Mouse (Mus musculus): ENCODE results near the gene Trmt2a. TPM values are rescaled to one million over a fixed set of nuclear protein-coding genes. Genes with fewer than 3 reads are reported as not detected.
A peak's percentile ranks its signal among the peaks of the same experiment; 100 is the strongest.

Trmt2a gene
- polyA plus RNA-seq, 1 experiment from 2014 or later, result 109 TPM

DNA sequence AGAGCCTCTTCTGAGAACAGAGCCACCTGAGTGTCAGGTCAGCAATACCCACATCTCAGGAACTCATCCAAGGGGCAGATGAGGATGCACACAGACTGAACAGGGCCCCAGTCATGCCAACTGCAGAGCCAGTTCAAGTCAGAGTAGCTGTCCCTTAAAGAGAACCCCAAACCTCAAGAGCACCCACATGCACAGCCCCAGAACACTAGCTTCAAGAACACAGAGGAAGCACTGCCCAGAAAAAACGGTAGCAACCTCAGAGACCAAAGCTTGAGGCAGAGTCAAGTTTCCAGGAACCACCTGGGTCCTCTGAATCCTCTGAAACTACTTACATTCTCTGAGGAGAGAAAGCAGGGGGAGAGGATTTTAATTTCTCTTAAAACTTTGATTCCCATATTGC, 15.0 kb upstream of the Trmt2a start:
- H3K27me3 ChIP-seq, result no peaks in the 10 kb centered on the region
- ATAC-seq (ENCODE audit: insufficient number of reproducible peaks, insufficient read depth, low FRiP score, low TSS enrichment), result no peak
- H3K4me3 ChIP-seq, result no peak overlapping the region
- peak overlapping the region; percentile 93; the same call in 1 of the 2 replicates for H3K4me2 ChIP-seq (replicated peaks)
- H3K36me3 ChIP-seq, result peaks cover 18% of the 10 kb centered on the region; the same call in 1 of the 2 replicates
- peaks cover 25% of the 10 kb centered on the region for H3K4me1 ChIP-seq
- H3K27ac ChIP-seq, result no peak overlapping the region
- H3K9ac ChIP-seq, result 0 out of 2 replicates have a peak overlapping the region, but pooled peaks have one; percentile 21
- H3K9me3 ChIP-seq, result no peaks in the 10 kb centered on the region
- 45% methylated on average over 1 of the region's 1 CpGs for WGBS

DNA sequence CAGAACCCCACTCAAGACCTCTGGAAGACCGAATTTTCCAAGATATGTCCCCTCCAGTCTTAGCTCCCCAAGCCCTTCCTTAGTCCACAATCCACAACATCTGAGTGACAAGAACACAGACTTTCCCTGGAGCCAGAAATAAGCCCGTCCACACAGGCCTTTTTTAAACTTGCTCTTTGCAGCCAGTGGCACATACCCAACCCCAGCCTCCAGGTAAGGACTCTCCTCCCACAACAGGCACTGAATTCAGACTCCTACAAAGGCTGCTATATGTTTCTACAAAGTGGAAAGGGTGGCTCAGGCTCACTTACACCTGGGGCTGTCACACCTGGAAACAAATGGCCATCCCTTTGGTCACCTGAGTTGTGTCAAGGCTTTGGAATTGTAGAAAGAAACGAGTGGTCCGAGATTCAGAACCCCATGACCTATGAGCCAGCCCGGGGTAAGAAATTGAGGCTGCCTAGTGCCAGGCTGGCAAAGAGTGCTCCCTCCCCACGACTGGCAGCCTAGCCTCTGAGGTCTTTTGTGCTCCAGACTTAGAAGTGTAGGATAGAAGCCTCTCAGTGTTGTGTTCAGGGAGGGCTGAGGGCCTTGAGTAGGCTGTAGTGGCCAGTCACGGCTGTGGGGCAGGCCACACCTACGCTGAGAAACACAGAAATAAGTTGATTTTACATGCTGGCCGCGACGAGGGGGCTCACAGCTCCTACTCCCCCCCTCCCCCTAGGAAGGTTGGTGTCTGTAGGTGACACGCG, 14.4 kb upstream of the Trmt2a start:
- H3K4me3 ChIP-seq, result peak overlapping the region; percentile 87
- H3K36me3 ChIP-seq, result peaks cover 19% of the 10 kb centered on the region
- no peaks in the 10 kb centered on the region for H3K27me3 ChIP-seq
- H3K4me1 ChIP-seq, result peaks cover 25% of the 10 kb centered on the region
- H3K9ac ChIP-seq, result peak overlapping the region; percentile 85
- WGBS, result 18% methylated on average over 13 of the region's 13 CpGs
- no peak for ATAC-seq (ENCODE audit: insufficient number of reproducible peaks, insufficient read depth, low FRiP score, low TSS enrichment)
- no peaks in the 10 kb centered on the region for H3K9me3 ChIP-seq
- peak overlapping the region; percentile 89 for H3K27ac ChIP-seq
- H3K4me2 ChIP-seq (replicated peaks), result peak overlapping the region; percentile 93

DNA sequence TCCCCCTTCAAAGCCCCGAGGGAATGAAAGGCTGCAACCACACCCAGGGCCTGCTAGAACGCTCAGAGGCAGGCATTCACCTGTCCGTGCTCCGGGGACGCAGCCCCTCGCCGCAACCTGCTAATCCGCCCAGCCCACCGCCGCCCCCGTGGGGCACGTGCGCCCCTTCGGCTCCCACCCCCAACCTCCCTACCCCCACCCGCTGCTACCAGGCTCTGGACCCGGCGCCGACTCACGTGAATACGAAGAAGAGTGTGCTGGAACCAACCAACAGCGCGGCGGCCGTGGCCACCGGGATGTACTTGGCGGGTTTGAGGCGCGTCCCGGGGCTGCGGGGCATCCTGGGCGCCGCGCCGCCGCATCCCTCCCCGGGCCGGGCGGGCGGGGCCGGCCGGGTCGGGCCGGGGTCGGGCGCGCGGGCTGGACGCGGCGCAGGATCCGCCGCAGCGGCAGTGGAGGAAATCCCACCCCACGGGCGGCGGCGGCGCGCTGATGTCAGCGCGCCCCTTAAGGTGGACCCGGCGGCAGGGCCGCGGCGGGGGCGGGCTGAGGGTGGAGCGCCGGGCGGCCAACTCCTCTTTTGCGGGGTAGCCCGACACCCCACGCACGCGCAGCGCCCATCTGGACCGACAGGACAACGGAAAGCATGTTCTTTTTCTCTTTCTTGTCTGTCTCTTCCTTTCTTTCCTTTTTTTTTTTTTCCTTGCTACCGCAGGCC, 13.6 kb upstream of the Trmt2a start, which contains the start of gene Zdhhc8:
Zdhhc8 (minus strand) TSS at position 466 of the 718 bp plus-strand sequence.
- ATAC-seq (ENCODE audit: insufficient number of reproducible peaks, insufficient read depth, low FRiP score, low TSS enrichment), result peak; percentile 77
- Histone ChIP-seq H3K27me3 (no peaks in the 10 kb centered on the region), H3K4me1 (peaks cover 20% of the 10 kb centered on the region), H3K9ac (peak within 1 kb of the TSS; percentile 85), H3K4me2 (replicated peaks) (peak within 1 kb of the TSS; percentile 93), H3K4me3 (peak within 1 kb of the TSS; percentile 87), H3K36me3 (peaks cover 24% of the 10 kb centered on the region), H3K27ac (peak within 1 kb of the TSS; percentile 89), H3K9me3 (no peaks in the 10 kb centered on the region)
- under 1% methylated on average over 54 of the region's 79 CpGs for WGBS

DNA sequence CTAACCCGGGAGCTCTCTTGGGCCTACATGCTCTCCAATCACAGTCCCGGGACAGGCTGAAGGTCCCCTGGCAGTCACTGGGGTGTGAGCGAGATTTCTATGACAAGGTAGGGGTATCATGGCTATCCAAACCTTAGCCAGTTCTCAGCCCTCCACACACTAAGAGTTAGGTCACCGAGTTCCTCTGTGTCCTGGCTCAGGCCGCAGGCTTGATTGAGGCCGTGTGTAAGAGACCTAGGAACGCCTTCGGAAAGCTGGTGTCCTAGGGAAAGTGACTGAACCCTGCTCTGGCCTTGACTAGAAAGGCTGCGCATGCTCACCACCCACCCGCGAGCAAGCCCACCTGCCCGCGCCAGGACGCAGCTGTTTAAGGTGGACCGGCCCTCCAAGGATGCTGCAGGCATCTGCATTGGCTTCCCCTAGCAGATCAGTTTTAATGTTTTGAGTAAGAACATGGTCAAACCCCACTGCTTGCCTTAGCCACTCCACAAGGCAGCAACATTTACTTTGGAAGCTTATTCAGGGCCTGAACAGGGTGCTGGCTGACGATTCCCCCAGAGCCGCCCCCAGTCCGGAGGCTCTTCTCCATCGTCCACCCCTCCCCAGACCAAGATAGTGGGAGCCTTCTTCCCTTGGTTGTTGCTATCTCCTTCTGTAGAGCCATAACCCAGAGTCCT, 13.0 kb upstream of the Trmt2a start:
- Histone ChIP-seq H3K4me3 (peak overlapping the region; percentile 87), H3K9ac (peak overlapping the region; percentile 85), H3K4me2 (replicated peaks) (peak overlapping the region; percentile 93), H3K4me1 (peaks cover 20% of the 10 kb centered on the region), H3K27me3 (no peaks in the 10 kb centered on the region), H3K36me3 (peaks cover 31% of the 10 kb centered on the region), H3K27ac (peak overlapping the region; percentile 89), H3K9me3 (no peaks in the 10 kb centered on the region)
- 5% methylated on average over 19 of the region's 19 CpGs for WGBS
- ATAC-seq (ENCODE audit: insufficient number of reproducible peaks, insufficient read depth, low FRiP score, low TSS enrichment), result peak; percentile 73

DNA sequence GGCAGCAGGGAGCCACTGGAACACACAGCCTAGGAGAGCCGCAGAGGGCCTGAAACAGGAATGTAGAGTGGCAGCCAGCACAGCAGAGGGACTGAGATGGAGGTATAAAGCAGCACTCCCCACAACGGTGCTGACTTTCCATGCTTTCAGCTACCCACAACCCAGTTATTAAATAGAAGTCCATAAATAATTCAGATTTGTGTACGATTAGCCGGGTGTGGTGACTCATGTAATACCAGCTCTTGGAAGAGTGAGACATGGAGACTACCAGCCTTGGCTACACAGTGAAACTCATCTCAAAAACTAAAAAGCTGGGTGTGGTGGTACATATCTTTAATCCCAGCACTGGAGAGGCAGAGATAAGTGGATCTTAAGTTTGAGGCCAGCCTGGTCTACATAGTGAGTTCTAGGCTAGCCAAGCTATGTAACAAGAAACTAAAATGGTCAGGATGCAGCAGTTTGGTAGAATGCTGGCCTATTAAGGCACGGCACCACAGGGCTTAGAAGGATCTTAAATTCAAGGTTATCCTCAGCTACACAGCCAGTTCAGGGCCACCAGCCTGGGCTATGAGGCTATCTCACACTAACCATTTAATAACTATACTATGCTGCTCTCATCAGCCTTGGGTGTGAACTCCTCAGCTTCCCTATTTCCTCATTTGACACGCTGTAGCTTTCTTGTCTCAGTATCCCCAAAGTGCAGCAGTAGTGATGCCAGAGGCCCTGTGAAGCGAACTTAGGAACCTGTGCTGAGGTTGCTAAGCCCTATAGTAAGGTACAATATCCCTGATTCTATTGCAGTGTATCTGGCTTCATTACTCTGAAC, 11.6 kb upstream of the Trmt2a start:
- 78% methylated on average over 7 of the region's 7 CpGs for WGBS
- Histone ChIP-seq H3K4me1 (peaks cover 20% of the 10 kb centered on the region), H3K9me3 (no peaks in the 10 kb centered on the region), H3K27me3 (no peaks in the 10 kb centered on the region), H3K36me3 (peaks cover 38% of the 10 kb centered on the region), H3K4me2 (replicated peaks) (no peak overlapping the region), H3K9ac (no peak overlapping the region), H3K4me3 (no peak overlapping the region), H3K27ac (0 out of 2 replicates have a peak overlapping the region, but pooled peaks have one; percentile 89)
- no peak for ATAC-seq (ENCODE audit: insufficient number of reproducible peaks, insufficient read depth, low FRiP score, low TSS enrichment)

DNA sequence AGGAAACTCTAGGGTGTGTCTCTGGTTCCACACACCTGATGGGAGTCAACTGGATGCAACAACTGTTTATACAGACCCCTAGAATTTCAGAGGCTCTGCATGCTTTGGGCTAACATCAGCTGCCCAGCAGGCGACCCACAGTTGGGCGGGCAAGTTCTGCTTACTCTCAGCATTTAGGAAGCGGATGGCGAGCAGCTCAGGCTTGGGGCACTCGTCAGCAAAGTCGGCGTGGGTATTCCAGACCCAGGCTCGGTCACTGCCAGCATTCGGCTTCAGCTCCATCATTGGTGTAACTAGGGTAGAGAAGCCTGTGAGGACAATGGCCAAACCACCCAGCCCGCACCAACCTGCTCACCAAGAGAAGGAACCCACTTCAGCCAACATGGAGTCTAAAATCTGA, 6.9 kb upstream of the Trmt2a start:
- Histone ChIP-seq H3K4me1 (peaks cover 4% of the 10 kb centered on the region; the same call in 1 of the 2 replicates), H3K27me3 (no peaks in the 10 kb centered on the region), H3K4me3 (no peak overlapping the region), H3K4me2 (replicated peaks) (no peak overlapping the region), H3K9me3 (no peaks in the 10 kb centered on the region), H3K36me3 (peaks cover 85% of the 10 kb centered on the region), H3K9ac (no peak overlapping the region), H3K27ac (no peak overlapping the region)
- WGBS, result 95% methylated on average over 10 of the region's 10 CpGs
- no peak for ATAC-seq (ENCODE audit: insufficient number of reproducible peaks, insufficient read depth, low FRiP score, low TSS enrichment)

DNA sequence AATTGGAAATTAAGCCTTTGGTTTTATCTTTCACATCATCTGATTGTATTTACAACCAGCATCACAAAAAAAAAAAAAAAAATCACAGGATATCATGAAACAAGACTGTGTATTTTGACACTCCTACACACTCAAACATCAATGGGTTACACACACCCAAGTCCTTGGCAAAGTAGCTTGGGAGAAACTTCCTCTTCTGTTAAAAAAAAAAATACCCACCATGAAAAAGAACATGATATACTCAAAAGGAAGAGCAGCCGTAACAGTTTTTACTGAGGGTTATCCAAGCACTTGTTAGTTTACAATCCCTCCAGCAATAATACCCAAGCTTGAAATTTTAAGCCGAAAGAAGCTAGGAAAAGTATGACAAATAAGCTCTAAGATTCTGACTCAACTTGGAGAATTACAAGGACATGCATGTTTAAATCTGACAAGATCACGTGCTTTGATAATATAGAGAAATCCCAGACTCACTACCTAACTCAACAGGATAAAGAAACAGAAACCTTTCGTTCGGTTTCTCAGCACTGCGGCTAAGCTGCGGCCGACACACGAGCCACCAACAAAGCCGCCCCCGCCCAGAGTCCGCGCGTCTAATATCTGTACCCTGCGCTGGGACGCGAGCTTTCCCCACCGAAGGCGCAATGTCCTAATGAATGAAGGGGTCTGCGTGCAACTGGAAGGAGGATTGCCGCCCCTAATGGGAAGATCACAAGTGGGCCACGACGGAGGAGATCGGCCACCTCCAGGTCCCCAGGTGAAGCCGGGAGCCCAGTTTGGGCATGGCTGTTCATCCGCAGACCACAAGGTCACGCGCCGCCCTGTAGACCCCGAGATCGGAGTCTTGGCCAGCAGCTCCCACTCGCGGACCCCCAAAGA, 719 bp upstream of the Trmt2a start:
- H3K27ac ChIP-seq, result peak overlapping the region; percentile 92
- peak overlapping the region; percentile 86 for H3K9ac ChIP-seq
- H3K36me3 ChIP-seq, result peaks cover 67% of the 10 kb centered on the region
- no peak for ATAC-seq (ENCODE audit: insufficient number of reproducible peaks, insufficient read depth, low FRiP score, low TSS enrichment)
- under 1% methylated on average over 33 of the region's 33 CpGs for WGBS
- H3K9me3 ChIP-seq, result no peaks in the 10 kb centered on the region
- H3K4me3 ChIP-seq, result peak overlapping the region; percentile 84
- peaks cover 32% of the 10 kb centered on the region for H3K4me1 ChIP-seq
- H3K27me3 ChIP-seq, result no peaks in the 10 kb centered on the region
- peak overlapping the region; percentile 77 for H3K4me2 ChIP-seq (replicated peaks)

DNA sequence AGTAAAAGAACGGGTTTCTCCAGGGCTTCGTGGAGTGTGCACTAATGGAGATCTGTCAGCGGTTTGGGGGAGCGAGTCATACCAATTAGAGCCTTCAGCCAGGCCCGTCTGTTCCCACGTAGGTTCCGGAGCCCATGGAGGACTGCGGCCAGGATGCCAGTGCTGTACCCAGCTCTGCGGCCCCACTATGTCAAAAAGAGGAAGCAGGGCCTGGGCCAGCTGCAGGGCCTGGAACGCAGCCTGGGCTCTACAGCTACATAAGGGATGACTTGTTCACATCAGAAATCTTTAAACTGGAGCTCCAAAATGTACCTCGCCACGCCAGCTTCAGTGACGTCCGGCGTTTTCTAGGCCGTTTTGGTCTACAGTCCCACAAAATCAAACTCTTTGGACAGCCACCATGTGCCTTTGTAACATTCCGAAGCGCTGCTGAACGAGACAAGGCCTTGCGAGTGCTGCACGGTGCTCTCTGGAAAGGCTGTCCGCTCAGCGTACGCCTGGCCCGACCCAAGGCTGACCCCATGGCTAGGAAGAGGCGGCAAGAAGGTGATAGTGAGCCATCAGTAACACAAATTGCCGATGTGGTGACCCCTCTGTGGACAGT, 987 bp downstream of the Trmt2a start:
- Histone ChIP-seq H3K27me3 (no peaks in the 10 kb centered on the region), H3K36me3 (peaks cover 67% of the 10 kb centered on the region), H3K9ac (peak overlapping the region; percentile 86), H3K4me3 (peak overlapping the region; percentile 84), H3K4me1 (peaks cover 32% of the 10 kb centered on the region), H3K4me2 (replicated peaks) (peak overlapping the region; percentile 77), H3K9me3 (no peaks in the 10 kb centered on the region), H3K27ac (peak overlapping the region; percentile 92)
- peak; percentile 3; the same call in 1 of the 2 replicates for ATAC-seq (ENCODE audit: insufficient number of reproducible peaks, insufficient read depth, low FRiP score, low TSS enrichment)
- 9% methylated on average over 27 of the region's 27 CpGs for WGBS

DNA sequence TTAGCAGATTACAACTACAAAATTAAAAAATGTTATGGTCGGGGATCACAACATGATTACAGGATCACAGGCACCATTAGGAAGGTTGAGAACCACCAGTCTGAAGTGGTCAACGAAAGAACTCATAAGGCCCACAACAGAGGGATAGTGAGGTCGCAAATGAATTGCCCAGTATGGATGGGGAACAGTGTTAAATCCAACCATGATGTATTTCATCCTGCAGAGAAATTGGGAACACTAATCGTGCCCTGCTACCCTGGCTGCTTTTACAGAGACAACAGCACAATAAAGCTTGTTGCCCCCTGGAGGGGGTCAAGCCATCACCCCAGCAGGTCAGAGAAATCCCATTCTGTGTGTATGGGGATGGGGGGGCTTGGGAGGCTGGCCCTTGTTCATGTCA, 1.8 kb downstream of the Trmt2a start:
- Histone ChIP-seq H3K4me1 (peaks cover 32% of the 10 kb centered on the region), H3K9ac (peak overlapping the region; percentile 86; the same call in 1 of the 2 replicates), H3K27ac (no peak overlapping the region; the same call in 1 of the 2 replicates), H3K4me3 (peak overlapping the region; percentile 84), H3K36me3 (peaks cover 67% of the 10 kb centered on the region), H3K9me3 (no peaks in the 10 kb centered on the region), H3K27me3 (no peaks in the 10 kb centered on the region), H3K4me2 (replicated peaks) (peak overlapping the region; percentile 77)
- 62% methylated on average over 4 of the region's 4 CpGs for WGBS
- no peak for ATAC-seq (ENCODE audit: insufficient number of reproducible peaks, insufficient read depth, low FRiP score, low TSS enrichment)
